Mouse (Mus musculus): ENCODE data around the gene Akr1b10. TPM values are rescaled to one million over a fixed set of nuclear protein-coding genes. Genes with fewer than 3 reads are reported as not detected.

The Akr1b10 gene
- total and polyA plus RNA-seq, 3 experiments = 2.7 to 67.6 (median 43.4) TPM

DNA sequence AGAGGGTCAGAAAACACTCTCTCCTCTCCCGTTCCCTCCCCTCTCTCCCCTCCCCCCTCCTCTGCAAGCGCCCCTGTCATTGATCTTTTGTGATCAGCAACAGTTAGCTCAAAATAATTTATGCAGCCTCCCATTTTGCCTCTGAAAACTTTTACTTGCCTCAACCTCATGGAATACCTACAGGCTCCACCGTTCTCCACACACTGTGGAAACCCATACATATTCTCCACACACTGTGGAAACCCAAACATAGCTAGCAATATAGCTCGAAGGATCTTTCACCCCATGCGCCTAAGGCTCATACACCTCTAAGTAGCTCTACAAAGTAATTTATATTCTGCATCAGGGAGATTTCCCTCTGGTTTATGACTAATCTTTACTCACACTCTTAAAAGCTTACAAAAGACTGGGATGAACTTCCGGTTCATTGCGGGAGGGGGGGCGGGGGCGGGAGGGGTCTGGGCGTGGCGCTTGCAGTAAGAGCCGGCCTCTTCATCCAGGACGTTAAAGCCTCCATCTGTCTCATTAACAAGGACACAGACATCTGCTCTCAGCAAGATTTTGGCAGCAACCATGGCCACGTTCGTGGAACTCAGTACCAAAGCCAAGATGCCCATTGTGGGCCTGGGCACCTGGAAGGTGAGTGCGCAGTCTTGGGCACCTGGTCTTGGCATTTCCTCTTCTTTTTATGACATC is 30.2 kb upstream of the Akr1b10 start, which contains the start of gene Akr1b8:
TSS of gene Akr1b8 (plus strand) at position 462 of the 696 bp plus-strand sequence.
- Histone ChIP-seq H3K36me3 (replicated peaks) (no peaks in the 10 kb centered on the region), H3K4me1 (ENCODE audit: insufficient read depth, low read depth, low read length) (no peaks in the 10 kb centered on the region), H3K9me3 (replicated peaks) (no peaks in the 10 kb centered on the region), H3K27me3 (ENCODE audit: insufficient read depth, low read length) (peaks cover 25% of the 10 kb centered on the region), H3K4me3 (ENCODE audit: low read depth, low read length) (no peak within 1 kb of the TSS)
- DNase-seq (ENCODE audit: low spot score) (no peak), ATAC-seq (ENCODE audit: extremely low read depth, insufficient number of reproducible peaks, low FRiP score, poor library complexity, severe bottlenecking) (no peak)
- no peak for TF ChIP-seq POLR2AphosphoS5 (IDR thresholded peaks at IDR 0.05; ENCODE audit: insufficient replicate concordance, low read depth, low read length)

DNA sequence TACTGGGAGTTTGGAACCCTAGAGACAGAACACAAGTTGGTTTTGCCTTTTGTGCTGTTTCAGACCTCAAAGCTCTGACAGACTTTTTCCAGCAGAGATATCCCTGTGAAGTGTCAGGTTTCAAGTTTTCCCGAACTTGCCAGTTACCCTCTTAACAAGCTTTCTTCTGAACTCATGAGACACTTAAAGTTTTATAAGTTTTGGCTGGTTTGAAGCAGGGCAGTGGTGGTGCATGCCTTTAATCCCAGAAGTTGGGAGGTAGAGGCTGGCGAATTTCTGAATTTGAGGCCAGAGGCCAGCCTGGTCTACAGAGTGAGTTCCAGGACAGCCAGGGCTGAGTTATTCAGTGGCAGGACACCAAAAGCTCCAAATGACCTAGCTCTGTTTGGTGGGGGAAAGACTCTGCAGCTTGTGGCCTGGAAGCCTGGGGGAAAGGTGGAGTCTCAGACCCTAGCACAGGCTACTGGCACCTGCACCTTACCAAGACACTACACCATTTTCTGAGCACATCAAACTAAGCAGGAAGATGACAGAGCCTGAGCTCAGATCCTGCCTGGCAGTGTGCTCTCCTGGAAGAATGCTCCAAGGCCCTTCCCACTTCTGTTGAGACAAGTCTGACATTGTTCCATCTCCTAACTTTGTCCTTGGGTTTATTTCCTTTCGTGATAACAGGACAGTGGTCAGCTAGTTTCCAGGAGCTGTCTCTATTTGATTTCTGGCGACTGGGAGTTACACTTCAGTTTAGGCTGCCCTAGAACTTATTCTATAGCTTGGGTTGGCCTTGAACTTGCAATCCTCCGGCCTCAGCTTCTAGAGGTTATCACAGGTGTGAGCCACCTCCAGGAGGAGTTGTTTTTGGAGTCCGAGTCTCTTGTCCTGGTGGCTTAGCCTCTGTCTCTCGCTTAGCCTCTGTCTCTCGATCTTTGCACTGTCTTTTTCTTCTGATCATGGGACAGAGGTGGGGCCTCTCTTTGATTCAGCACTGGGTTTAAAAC is 29.4 kb upstream of the Akr1b10 start:
- H3K36me3 ChIP-seq (replicated peaks) = no peaks in the 10 kb centered on the region
- ATAC-seq (ENCODE audit: extremely low read depth, insufficient number of reproducible peaks, low FRiP score, poor library complexity, severe bottlenecking) (no peak), DNase-seq (ENCODE audit: low spot score) (no peak)
- TF ChIP-seq CTCF (IDR thresholded peaks at IDR 0.05; ENCODE audit: low read depth, low read length) = no peak
- no peak for TF ChIP-seq TAL1 (conservative IDR thresholded peaks at IDR 0.05; ENCODE audit: low read depth, low read length)
- no peak for TF ChIP-seq GATA2 (IDR thresholded peaks at IDR 0.05; ENCODE audit: borderline replicate concordance, low read depth, low read length)
- no peak for TF ChIP-seq GATA1 (IDR thresholded peaks at IDR 0.05; ENCODE audit: borderline replicate concordance, low read length)
- TF ChIP-seq POLR2AphosphoS5 (IDR thresholded peaks at IDR 0.05; ENCODE audit: insufficient replicate concordance, low read depth, low read length) = no peak
- H3K9me3 ChIP-seq (replicated peaks) = no peaks in the 10 kb centered on the region
- peaks cover 23% of the 10 kb centered on the region for H3K27me3 ChIP-seq (ENCODE audit: insufficient read depth, low read length)
- no peak overlapping the region for H3K4me3 ChIP-seq (ENCODE audit: low read depth, low read length)
- no peaks in the 10 kb centered on the region for H3K4me1 ChIP-seq (ENCODE audit: insufficient read depth, low read depth, low read length)

DNA sequence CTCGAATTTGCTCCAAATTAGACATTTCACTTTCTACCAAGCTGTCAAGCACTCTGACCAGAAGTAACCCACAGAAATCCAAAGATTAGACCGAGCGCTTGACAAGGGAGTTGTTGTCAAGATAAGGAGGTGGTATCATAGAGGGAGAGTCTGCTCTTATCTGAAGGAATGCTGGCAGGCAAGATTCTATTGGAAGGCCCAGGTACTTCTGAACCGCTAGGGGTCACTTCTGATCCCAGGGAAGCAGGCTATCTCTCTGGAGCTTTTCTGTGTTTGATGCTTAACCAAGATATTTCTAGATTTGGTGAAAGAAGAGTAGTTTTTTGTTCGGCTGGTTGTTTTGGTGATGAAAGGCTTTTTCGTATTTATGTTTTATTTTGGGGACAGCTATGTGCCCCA is 28.7 kb upstream of the Akr1b10 start:
- DNase-seq (ENCODE audit: low spot score) (no peak), ATAC-seq (ENCODE audit: extremely low read depth, insufficient number of reproducible peaks, low FRiP score, poor library complexity, severe bottlenecking) (no peak)
- H3K36me3 ChIP-seq (replicated peaks) = no peaks in the 10 kb centered on the region
- no peaks in the 10 kb centered on the region for H3K4me1 ChIP-seq (ENCODE audit: insufficient read depth, low read depth, low read length)
- no peak overlapping the region for H3K4me3 ChIP-seq (ENCODE audit: low read depth, low read length)
- TF ChIP-seq TAL1 (conservative IDR thresholded peaks at IDR 0.05; ENCODE audit: low read depth, low read length) (no peak), CTCF (IDR thresholded peaks at IDR 0.05; ENCODE audit: low read depth, low read length) (no peak), POLR2AphosphoS5 (IDR thresholded peaks at IDR 0.05; ENCODE audit: insufficient replicate concordance, low read depth, low read length) (no peak), GATA2 (IDR thresholded peaks at IDR 0.05; ENCODE audit: borderline replicate concordance, low read depth, low read length) (no peak), GATA1 (IDR thresholded peaks at IDR 0.05; ENCODE audit: borderline replicate concordance, low read length) (no peak)
- H3K27me3 ChIP-seq (ENCODE audit: insufficient read depth, low read length) = peaks cover 24% of the 10 kb centered on the region
- H3K9me3 ChIP-seq (replicated peaks) = no peaks in the 10 kb centered on the region

DNA sequence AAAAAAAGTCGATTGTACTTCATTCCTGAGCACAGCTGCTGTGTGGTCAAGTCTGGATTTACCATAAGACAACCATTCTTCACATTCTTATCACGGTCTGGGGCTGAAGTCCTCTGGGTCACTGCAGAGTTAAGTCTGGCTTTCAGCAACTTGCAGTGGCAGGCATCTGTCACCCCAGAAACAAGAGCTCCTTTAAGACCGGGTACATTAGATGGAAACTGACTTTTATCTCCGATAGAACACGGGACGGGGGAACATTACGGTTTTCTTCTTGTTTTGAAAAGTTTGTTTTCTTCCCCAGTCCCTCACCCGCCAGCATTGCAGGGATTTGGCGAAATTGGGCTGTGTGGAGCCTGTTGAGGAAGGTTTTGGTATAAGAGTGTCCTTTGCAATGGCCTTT is 28.2 kb upstream of the Akr1b10 start:
- H3K4me1 ChIP-seq (ENCODE audit: insufficient read depth, low read depth, low read length) = no peaks in the 10 kb centered on the region
- TF ChIP-seq CTCF (IDR thresholded peaks at IDR 0.05; ENCODE audit: low read depth, low read length) (no peak), TAL1 (conservative IDR thresholded peaks at IDR 0.05; ENCODE audit: low read depth, low read length) (no peak), GATA2 (IDR thresholded peaks at IDR 0.05; ENCODE audit: borderline replicate concordance, low read depth, low read length) (no peak), GATA1 (IDR thresholded peaks at IDR 0.05; ENCODE audit: borderline replicate concordance, low read length) (no peak), POLR2AphosphoS5 (IDR thresholded peaks at IDR 0.05; ENCODE audit: insufficient replicate concordance, low read depth, low read length) (no peak)
- H3K27me3 ChIP-seq (ENCODE audit: insufficient read depth, low read length) = peaks cover 25% of the 10 kb centered on the region
- no peak for DNase-seq (ENCODE audit: low spot score)
- no peaks in the 10 kb centered on the region for H3K36me3 ChIP-seq (replicated peaks)
- no peak for ATAC-seq (ENCODE audit: extremely low read depth, insufficient number of reproducible peaks, low FRiP score, poor library complexity, severe bottlenecking)
- H3K9me3 ChIP-seq (replicated peaks) = no peaks in the 10 kb centered on the region
- no peak overlapping the region for H3K4me3 ChIP-seq (ENCODE audit: low read depth, low read length)

DNA sequence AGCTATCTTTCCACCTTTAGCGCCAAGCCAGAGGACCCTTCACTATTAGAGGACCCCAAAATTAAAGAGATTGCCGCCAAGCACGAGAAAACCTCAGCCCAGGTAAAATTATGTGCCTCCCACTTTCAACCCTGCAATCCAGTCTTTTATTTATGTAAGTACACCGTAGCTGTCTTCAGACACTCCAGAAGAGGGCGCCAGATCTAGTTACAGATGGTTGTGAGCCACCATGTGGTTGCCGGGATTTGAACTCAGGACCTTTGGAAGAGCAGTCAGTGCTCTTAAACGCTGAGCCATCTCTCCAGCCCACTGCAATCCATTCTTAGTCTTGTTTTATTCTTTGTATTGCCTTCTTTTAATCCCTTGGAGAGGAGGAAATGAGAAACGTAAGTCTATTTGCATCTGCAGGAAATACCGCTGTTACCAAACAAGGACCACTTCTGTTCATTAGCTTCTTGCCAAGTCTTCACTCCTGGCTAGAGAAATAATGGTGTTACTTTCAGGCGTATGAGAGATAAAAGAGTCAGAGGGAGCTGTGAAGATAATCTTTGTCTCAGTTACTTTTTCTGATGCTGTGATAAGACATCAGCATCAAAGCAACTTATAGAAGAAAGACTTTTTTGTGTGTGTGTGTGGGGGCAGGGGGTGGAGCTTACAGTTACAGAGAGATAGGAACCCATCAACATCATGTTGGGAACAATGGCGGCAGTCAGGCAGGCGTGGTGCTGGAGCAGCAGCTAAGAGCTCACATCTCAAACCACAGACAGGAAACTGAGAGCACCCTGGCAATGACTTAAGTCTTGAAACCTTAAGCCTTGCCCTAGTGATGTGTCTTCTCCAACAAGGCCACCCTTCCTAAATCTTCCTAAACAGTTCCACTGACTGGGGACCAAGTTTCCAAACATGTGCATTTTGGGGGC is 19.5 kb upstream of the Akr1b10 start:
- H3K4me3 ChIP-seq (ENCODE audit: low read depth, low read length) = no peak overlapping the region
- no peaks in the 10 kb centered on the region for H3K9me3 ChIP-seq (replicated peaks)
- ATAC-seq (ENCODE audit: extremely low read depth, insufficient number of reproducible peaks, low FRiP score, poor library complexity, severe bottlenecking) (no peak), DNase-seq (ENCODE audit: low spot score) (no peak)
- no peaks in the 10 kb centered on the region for H3K4me1 ChIP-seq (ENCODE audit: insufficient read depth, low read depth, low read length)
- H3K27me3 ChIP-seq (ENCODE audit: insufficient read depth, low read length) = peaks cover 13% of the 10 kb centered on the region
- no peaks in the 10 kb centered on the region for H3K36me3 ChIP-seq (replicated peaks)
- no peak for TF ChIP-seq GATA1 (IDR thresholded peaks at IDR 0.05; ENCODE audit: borderline replicate concordance, low read length)
- no peak for TF ChIP-seq TAL1 (conservative IDR thresholded peaks at IDR 0.05; ENCODE audit: low read depth, low read length)
- TF ChIP-seq POLR2AphosphoS5 (IDR thresholded peaks at IDR 0.05; ENCODE audit: insufficient replicate concordance, low read depth, low read length) = no peak
- TF ChIP-seq GATA2 (IDR thresholded peaks at IDR 0.05; ENCODE audit: borderline replicate concordance, low read depth, low read length) = no peak
- no peak for TF ChIP-seq CTCF (IDR thresholded peaks at IDR 0.05; ENCODE audit: low read depth, low read length)
